ENCODE assay signal across 14 mouse cellular contexts in genomic region chr5:124851572-124851971, GRCm38 (mm10). TPM values are rescaled to one million over a fixed set of nuclear protein-coding genes. Genes with fewer than 3 reads are reported as not detected.
DNase-seq lines count a peak whose midpoint lies in the region; ATAC-seq and TF ChIP-seq lines count a peak whose summit lies in the region.
"Had no signal": no experiment of that assay in that cellular context is flagged by ENCODE, and none has a peak within 500 bp of the region (broad histone marks: within the 10 kb centered on the region; RNA-seq: fewer than 3 reads in every experiment).

No protein-coding gene starts in this region.

- no peak overlapping the region for H3K27ac ChIP-seq in heart, embryonic 11.5 days (ENCODE audit: low read depth, low read length)
- H3K27ac ChIP-seq in heart, embryonic 10.5 days, result no peak overlapping the region
- H3K27ac ChIP-seq in stomach, embryonic 14.5 days (ENCODE audit: low read length), result peak overlapping the region; percentile 74; the same call in 1 of the 2 replicates
- no peak overlapping the region for H3K27ac ChIP-seq in stomach, postnatal 0 days (replicated peaks)
- H3K27ac ChIP-seq in embryonic facial prominence, embryonic 13.5 days, result no peak overlapping the region
- H3K27ac ChIP-seq: hindbrain, embryonic 10.5 days; kidney, postnatal 0 days; midbrain, embryonic 10.5 days had no signal

- 37% methylated on average over 4 of the region's 4 CpGs for WGBS in heart, embryonic 11.5 days (ENCODE audit: insufficient replicate concordance)
- WGBS in heart, embryonic 10.5 days, result 28% methylated on average over 4 of the region's 4 CpGs
- WGBS in stomach, embryonic 14.5 days, result 49% methylated on average over 4 of the region's 4 CpGs
- WGBS in stomach, postnatal 0 days, result 56% methylated on average over 4 of the region's 4 CpGs
- 39% methylated on average over 4 of the region's 4 CpGs for WGBS in embryonic facial prominence, embryonic 13.5 days

- H3K9me3 ChIP-seq in heart, embryonic 11.5 days (replicated peaks; ENCODE audit: control insufficient read depth, low read length), result no peaks in the 10 kb centered on the region
- H3K9me3 ChIP-seq in heart, embryonic 10.5 days, result no peaks in the 10 kb centered on the region
- H3K9me3 ChIP-seq in stomach, embryonic 14.5 days (ENCODE audit: control insufficient read depth, low read depth, low read length), result no peaks in the 10 kb centered on the region
- H3K9me3 ChIP-seq in stomach, postnatal 0 days (ENCODE audit: control insufficient read depth, low read length), result no peaks in the 10 kb centered on the region
- no peaks in the 10 kb centered on the region for H3K9me3 ChIP-seq in embryonic facial prominence, embryonic 13.5 days
- H3K9me3 ChIP-seq: hindbrain, embryonic 10.5 days; midbrain, embryonic 10.5 days had no signal

- no peaks in the 10 kb centered on the region for H3K4me1 ChIP-seq in heart, embryonic 11.5 days (ENCODE audit: control insufficient read depth, insufficient read depth, low read length)
- H3K4me1 ChIP-seq in heart, embryonic 10.5 days, result peaks cover 20% of the 10 kb centered on the region
- peaks cover 13% of the 10 kb centered on the region for H3K4me1 ChIP-seq in stomach, embryonic 14.5 days (ENCODE audit: control insufficient read depth, insufficient read depth, low read length)
- no peaks in the 10 kb centered on the region for H3K4me1 ChIP-seq in stomach, postnatal 0 days (replicated peaks; ENCODE audit: control insufficient read depth, insufficient read depth)
- peaks cover 20% of the 10 kb centered on the region for H3K4me1 ChIP-seq in embryonic facial prominence, embryonic 13.5 days
- H3K4me1 ChIP-seq: midbrain, embryonic 10.5 days had no signal

- no peak overlapping the region for H3K4me2 ChIP-seq in heart, embryonic 11.5 days
- H3K4me2 ChIP-seq in stomach, embryonic 14.5 days (replicated peaks; ENCODE audit: low read depth, low read length), result no peak overlapping the region
- no peak overlapping the region for H3K4me2 ChIP-seq in stomach, postnatal 0 days (replicated peaks; ENCODE audit: low read depth)
- H3K4me2 ChIP-seq in embryonic facial prominence, embryonic 13.5 days, result no peak overlapping the region

- peak; percentile 52; the same call in 1 of the 2 replicates for ATAC-seq in heart, embryonic 11.5 days (replicated peaks; ENCODE audit: insufficient number of reproducible peaks, low FRiP score, low TSS enrichment)
- ATAC-seq in stomach, embryonic 14.5 days (ENCODE audit: insufficient number of reproducible peaks, insufficient read depth, low FRiP score, low read depth), result peak; percentile 65; the same call in 1 of the 2 replicates
- no peak for ATAC-seq in stomach, postnatal 0 days (ENCODE audit: low FRiP score, low TSS enrichment)
- peak; percentile 67; the same call in 1 of the 2 replicates for ATAC-seq in embryonic facial prominence, embryonic 13.5 days (ENCODE audit: insufficient number of reproducible peaks, insufficient read depth, low FRiP score, low TSS enrichment, low read depth)
- no peak for ATAC-seq in erythroblast, adult 5-6 weeks (replicated peaks; ENCODE audit: low FRiP score, poor library complexity, severe bottlenecking)
- ATAC-seq: inflammation-experienced regulatory T-cells, adult 6 months; Patski had no signal

- no peak overlapping the region for H3K9ac ChIP-seq in heart, embryonic 11.5 days (ENCODE audit: low read depth, low read length)
- H3K9ac ChIP-seq in stomach, embryonic 14.5 days (replicated peaks; ENCODE audit: low read depth, low read length), result no peak overlapping the region
- no peak overlapping the region for H3K9ac ChIP-seq in stomach, postnatal 0 days (ENCODE audit: low read length)
- H3K9ac ChIP-seq in embryonic facial prominence, embryonic 13.5 days, result no peak overlapping the region

- DNase-seq in heart, embryonic 10.5 days (ENCODE audit: low spot score), result no peak
- no peak for DNase-seq in stomach, postnatal 0 days (ENCODE audit: low spot score)
- no peak for DNase-seq in urinary bladder, postnatal 36 days (ENCODE audit: low spot score in 2 of 2)
- DNase-seq: gastrocnemius, postnatal 10 days; right cerebral cortex, postnatal 4 days had no signal

- H3K36me3 ChIP-seq in heart, embryonic 11.5 days (ENCODE audit: control insufficient read depth, insufficient read depth, low read length), result no peaks in the 10 kb centered on the region
- H3K36me3 ChIP-seq in heart, embryonic 10.5 days, result no peaks in the 10 kb centered on the region
- no peaks in the 10 kb centered on the region for H3K36me3 ChIP-seq in stomach, embryonic 14.5 days (ENCODE audit: control insufficient read depth, insufficient read depth, low read length)
- no peaks in the 10 kb centered on the region for H3K36me3 ChIP-seq in stomach, postnatal 0 days (ENCODE audit: control insufficient read depth, insufficient read depth, low read length)
- no peaks in the 10 kb centered on the region for H3K36me3 ChIP-seq in embryonic facial prominence, embryonic 13.5 days
- H3K36me3 ChIP-seq: hindbrain, embryonic 10.5 days; midbrain, embryonic 10.5 days had no signal

- no peak for TF ChIP-seq CTCF in stomach, postnatal 0 days (IDR thresholded peaks at IDR 0.05; ENCODE audit: low read depth)

- H3K4me3 ChIP-seq in heart, embryonic 11.5 days (ENCODE audit: low read depth, low read length), result no peak overlapping the region
- no peak overlapping the region for H3K4me3 ChIP-seq in heart, embryonic 10.5 days
- H3K4me3 ChIP-seq in stomach, embryonic 14.5 days (ENCODE audit: low read depth, low read length), result no peak overlapping the region
- H3K4me3 ChIP-seq in stomach, postnatal 0 days (ENCODE audit: low read depth, low read length), result no peak overlapping the region
- no peak overlapping the region for H3K4me3 ChIP-seq in embryonic facial prominence, embryonic 13.5 days
- H3K4me3 ChIP-seq: hindbrain, embryonic 10.5 days; midbrain, embryonic 10.5 days had no signal

- TF ChIP-seq EP300 in stomach, postnatal 0 days (optimal IDR thresholded peaks at IDR 0.05), result no peak

- peaks cover 11% of the 10 kb centered on the region for H3K27me3 ChIP-seq in heart, embryonic 11.5 days (ENCODE audit: control insufficient read depth, insufficient read depth, low read length)
- H3K27me3 ChIP-seq in heart, embryonic 10.5 days (ENCODE audit: insufficient read depth, poor library complexity, severe bottlenecking), result peaks cover 35% of the 10 kb centered on the region
- H3K27me3 ChIP-seq in stomach, embryonic 14.5 days (ENCODE audit: control insufficient read depth, insufficient read depth, low read length), result no peaks in the 10 kb centered on the region
- no peaks in the 10 kb centered on the region for H3K27me3 ChIP-seq in stomach, postnatal 0 days (ENCODE audit: control insufficient read depth, insufficient read depth, low read length)
- H3K27me3 ChIP-seq in embryonic facial prominence, embryonic 13.5 days, result no peaks in the 10 kb centered on the region
- H3K27me3 ChIP-seq: Patski had no signal

RNA-seq across cellular contexts. Expression of gene Ccdc92, which starts 10.7 kb away (rescaled TPM):
- polyA plus RNA-seq in heart, embryonic 11.5 days (2014; fragmentation: Nextera tagmentation; extraction: Ambion mirVana), result 5.3 and 5.8 TPM in 2 replicates
- polyA plus RNA-seq in heart, embryonic 10.5 days (2016; fragmentation: Nextera tagmentation; extraction: Ambion mirVana), result 5.0 and 7.8 TPM in 2 replicates
- polyA plus RNA-seq in stomach, embryonic 14.5 days (2014; fragmentation: Nextera tagmentation; extraction: Ambion mirVana), result 8.3 and 11.5 TPM in 2 replicates
- polyA plus RNA-seq in stomach, postnatal 0 days (2015; fragmentation: Nextera tagmentation; extraction: Ambion mirVana), result 3.9 and 4.1 TPM in 2 replicates
- 7.1 and 8.7 TPM in 2 replicates for polyA plus RNA-seq in embryonic facial prominence, embryonic 13.5 days (2015; fragmentation: Nextera tagmentation; extraction: Ambion mirVana)
- not detected in 2 replicates for total RNA-seq in erythroblast, adult 5-6 weeks (2015; ENCODE audit: low replicate concordance)
- total RNA-seq in erythroblast, adult 5-6 weeks (2017; ENCODE audit: low replicate concordance), result not detected in 2 replicates

RNA-seq across cellular contexts. Expression of gene Zfp664, which starts 10.9 kb away (rescaled TPM):
- polyA plus RNA-seq in heart, embryonic 11.5 days (2014; fragmentation: Nextera tagmentation; extraction: Ambion mirVana), result 54.9 and 63.8 TPM in 2 replicates
- polyA plus RNA-seq in heart, embryonic 10.5 days (2016; fragmentation: Nextera tagmentation; extraction: Ambion mirVana), result 61.4 and 91.2 TPM in 2 replicates
- polyA plus RNA-seq in stomach, embryonic 14.5 days (2014; fragmentation: Nextera tagmentation; extraction: Ambion mirVana), result 86.6 and 97.6 TPM in 2 replicates
- 39.7 and 41.5 TPM in 2 replicates for polyA plus RNA-seq in stomach, postnatal 0 days (2015; fragmentation: Nextera tagmentation; extraction: Ambion mirVana)
- polyA plus RNA-seq in embryonic facial prominence, embryonic 13.5 days (2015; fragmentation: Nextera tagmentation; extraction: Ambion mirVana), result 107 and 113 TPM in 2 replicates
- total RNA-seq in erythroblast, adult 5-6 weeks (2015; ENCODE audit: low replicate concordance), result 3.3 and 3.8 TPM in 2 replicates
- total RNA-seq in erythroblast, adult 5-6 weeks (2017; ENCODE audit: low replicate concordance), result 5.0 and 7.9 TPM in 2 replicates

Comparison
In these comparisons a context has a peak if more than half of its experiments do, and no peak if none do; other contexts are left out.
1. ATAC-seq: peak in heart, embryonic 11.5 days (single experiment), stomach, embryonic 14.5 days (single experiment) and embryonic facial prominence, embryonic 13.5 days (single experiment); none in stomach, postnatal 0 days (single experiment) and erythroblast, adult 5-6 weeks (single experiment).